In the genomic region with DNA sequence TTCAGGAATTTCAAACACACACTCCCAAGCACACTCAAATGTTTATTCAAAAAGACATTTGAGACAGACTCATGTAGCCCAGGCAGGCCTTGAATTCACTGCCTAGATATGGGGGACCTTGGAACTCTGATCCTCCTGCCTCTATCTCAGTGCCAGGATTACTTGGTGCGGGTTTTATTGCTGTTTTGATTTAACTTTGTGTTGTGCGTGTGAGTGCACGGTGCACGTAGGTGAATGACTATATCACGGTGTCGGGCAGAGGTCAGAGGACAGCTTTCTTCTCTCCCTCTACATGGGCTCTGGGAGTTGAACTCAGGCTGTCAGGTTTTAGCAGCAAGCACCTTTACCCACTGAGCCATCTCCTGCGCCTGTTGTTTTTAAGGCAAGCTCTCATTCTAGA, we compare ENCODE assay signal across 15 mouse cellular contexts.
"Had no signal": no experiment of that assay in that cellular context is flagged by ENCODE, and none has a peak within 500 bp of the region (broad histone marks: within the 10 kb centered on the region; RNA-seq: fewer than 3 reads in every experiment).

No protein-coding gene starts in this region.

- H3K4me3 ChIP-seq: liver, embryonic 15.5 days; megakaryocyte, embryonic 14.5 days; midbrain, embryonic 13.5 days; midbrain, embryonic 15.5 days; neural tube, embryonic 12.5 days had no signal

- ATAC-seq: midbrain, embryonic 13.5 days; midbrain, embryonic 15.5 days had no signal

- H3K4me2 ChIP-seq: liver, embryonic 15.5 days; lung, embryonic 14.5 days; midbrain, embryonic 11.5 days; midbrain, embryonic 13.5 days; midbrain, embryonic 15.5 days; neural tube, embryonic 12.5 days had no signal

- H3K36me3 ChIP-seq: midbrain, embryonic 15.5 days had no signal

- H3K27me3 ChIP-seq: liver, embryonic 15.5 days; megakaryocyte, embryonic 14.5 days; midbrain, embryonic 13.5 days; midbrain, embryonic 15.5 days; neural tube, embryonic 12.5 days had no signal

- H3K27ac ChIP-seq: macrophage; midbrain, embryonic 13.5 days; midbrain, embryonic 15.5 days; neural tube, embryonic 12.5 days had no signal

- H3K4me1 ChIP-seq: midbrain, embryonic 13.5 days; midbrain, embryonic 15.5 days; neural tube, embryonic 12.5 days had no signal

- H3K9me3 ChIP-seq: liver, embryonic 15.5 days; megakaryocyte, embryonic 14.5 days; midbrain, embryonic 13.5 days; midbrain, embryonic 15.5 days; neural tube, embryonic 12.5 days had no signal

- H3K9ac ChIP-seq: liver, embryonic 15.5 days; lung, embryonic 14.5 days; midbrain, embryonic 13.5 days; midbrain, embryonic 15.5 days; neural tube, embryonic 12.5 days had no signal

- DNase-seq: lung, adult 18-20 months; lung, embryonic 14.5 days; lung, postnatal 10 days; right cerebral cortex, postnatal 14 days; spleen, adult 18-20 months; thymus, adult 18-20 months; thymus, postnatal 14 days; thymus, postnatal 36 days had no signal
